Mouse (Mus musculus) right cerebral cortex, postnatal 14 days (tissue): ENCODE measurements at regions not wholly inside any gene's neighbourhood (a gene's known extent, or its start where the extent isn't known, plus 50 kb on each side); places are given as distances from the start of the nearest gene placed in this dataset.

Source experiments
- DNase-seq: peaks from one replicate; pipeline ENCODE4 v3.0.0; 2022

DNA sequence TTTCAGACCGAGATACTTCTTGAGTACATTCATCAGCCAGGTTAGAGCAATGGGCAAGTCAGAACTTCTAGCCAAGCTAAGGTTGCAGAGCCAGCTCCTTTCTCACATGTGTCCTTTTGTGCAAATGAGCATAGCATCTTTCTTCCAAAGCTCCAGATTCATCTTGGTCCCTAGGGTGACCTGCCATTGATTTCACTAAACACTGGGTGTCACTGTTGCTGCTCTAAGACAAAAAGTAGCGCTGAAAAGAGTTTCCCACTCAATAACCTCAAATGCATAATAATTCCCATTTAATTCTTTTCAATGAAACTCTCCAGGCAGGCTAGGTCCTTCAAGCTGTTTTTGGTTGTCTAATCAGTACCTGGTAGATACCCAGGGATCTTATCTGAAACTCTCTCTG lies 688.6 kb upstream of the BB014433 start:
- no peak for DNase-seq

GRCm38 (mm10) chr8:15731324-15731723 lies 685.4 kb upstream of the BB014433 start:
- no peak for DNase-seq

DNA sequence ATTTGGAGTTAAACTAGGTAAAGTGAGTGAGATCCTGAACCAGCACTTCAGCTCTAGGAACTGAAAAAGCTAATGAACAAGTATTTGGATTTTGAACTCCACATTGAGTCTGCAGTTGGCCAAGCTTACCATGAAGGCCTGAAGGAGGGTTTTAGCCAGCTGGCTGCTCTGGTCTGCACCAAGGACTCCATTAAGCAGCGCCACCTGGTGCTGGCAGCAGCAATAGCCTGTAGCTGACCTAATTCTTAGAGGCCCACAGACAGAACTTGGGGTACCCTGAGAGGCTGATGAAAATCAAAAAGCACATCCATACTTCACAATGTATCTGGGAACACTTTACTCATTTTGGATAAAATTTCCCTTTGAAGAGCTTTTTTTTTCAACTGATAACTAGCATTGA lies 683.2 kb upstream of the BB014433 start:
- DNase-seq: peak; percentile 70

DNA sequence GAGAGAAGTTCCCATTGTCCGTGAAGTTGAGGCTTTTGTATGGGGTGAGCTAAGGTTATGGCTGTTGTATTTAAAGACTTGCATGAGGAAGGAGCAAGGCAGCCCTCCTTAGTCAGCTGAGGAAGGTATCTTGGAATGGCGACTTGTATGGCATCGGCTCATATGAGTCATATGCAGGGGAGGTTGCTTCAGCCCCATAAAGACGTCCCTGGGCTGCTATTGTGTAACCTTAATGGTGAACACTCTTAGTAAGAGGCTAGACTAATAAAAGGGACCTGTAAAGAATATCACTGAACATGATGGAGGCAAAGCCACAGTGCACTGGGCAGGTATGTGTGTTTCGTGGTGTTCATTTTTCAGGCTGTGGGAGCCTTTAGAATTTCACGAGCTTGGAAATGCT lies 680.4 kb upstream of the BB014433 start:
- DNase-seq: no peak
